Mouse (Mus musculus) ES-E14 (cell line): Measurements from ENCODE around the gene Hist1h3b. TPM values are rescaled to one million over a fixed set of nuclear protein-coding genes. Genes with fewer than 3 reads are reported as not detected.

Experiments used
- DNase-seq: peaks from one replicate; pipeline ENCODE4 v3.0.0-alpha.2; 2013; ENCODE audit warnings: low read depth, low spot score
- H3K27ac ChIP-seq: 2 replicates; pipeline ENCODE4 v1.5.1; 2012; ENCODE audit warnings: low read depth, mild to moderate bottlenecking, low read length, moderate library complexity, mixed read lengths; ENCODE audit not compliant: poor library complexity, insufficient read depth, severe bottlenecking
- H3K36me3 ChIP-seq: 2 replicates; pipeline ENCODE4 v1.6.1; 2012; ENCODE audit warnings: mild to moderate bottlenecking, low read length, moderate library complexity, mixed read lengths; ENCODE audit not compliant: control insufficient read depth, poor library complexity, insufficient read depth, severe bottlenecking
- H3K4me1 ChIP-seq, 2 experiments: fragments of 150-350 bp in 1 of 2; sonication (generic) in 1 of 2; 2 replicates each; pipeline ENCODE4 v1.6.1; 2012; ENCODE audit warnings: low read length in 2 of 2, mild to moderate bottlenecking in 1 of 2, mixed read lengths in 1 of 2; ENCODE audit not compliant: control insufficient read depth in 2 of 2, insufficient read depth in 2 of 2, poor library complexity in 1 of 2
- H3K4me3 ChIP-seq, 2 experiments: fragments of 150-350 bp in 1 of 2; sonication (generic) in 1 of 2; 2 replicates each; pipeline ENCODE4 v1.5.1; 2012; ENCODE audit warnings: low read length in 2 of 2, low read depth in 1 of 2, mild to moderate bottlenecking in 1 of 2, mixed read lengths in 1 of 2; ENCODE audit not compliant: insufficient read depth in 1 of 2, poor library complexity in 1 of 2, severe bottlenecking in 1 of 2
- H3K9ac ChIP-seq: 2 replicates; pipeline ENCODE4 v1.6.1; 2012; ENCODE audit warnings: low read depth, mild to moderate bottlenecking, low read length, mixed read lengths; ENCODE audit not compliant: poor library complexity, insufficient read depth, severe bottlenecking
- H3K9me3 ChIP-seq: fragments of 150-350 bp; sonication (generic); 2 replicates; pipeline ENCODE4 v1.6.1; 2012; ENCODE audit warnings: low read depth, mild to moderate bottlenecking, low read length; ENCODE audit not compliant: control insufficient read depth, insufficient read depth
- CHD2 ChIP-seq: IDR thresholded peaks from 2 replicates; pipeline ENCODE4 v1.6.1; 2014; ENCODE audit warnings: mild to moderate bottlenecking, low read depth, low read length, inconsistent platforms
- HCFC1 ChIP-seq: IDR thresholded peaks from 2 replicates; pipeline ENCODE4 v1.6.1; 2012; ENCODE audit warnings: low read length, inconsistent platforms, borderline replicate concordance; ENCODE audit not compliant: insufficient read depth
- MAFK ChIP-seq: IDR thresholded peaks from 2 replicates; pipeline ENCODE4 v1.6.1; 2014; ENCODE audit warnings: mild to moderate bottlenecking, low read depth, low read length, inconsistent platforms; ENCODE audit not compliant: insufficient read depth
- ZC3H11A ChIP-seq: IDR thresholded peaks from 2 replicates; pipeline ENCODE4 v1.6.1; 2012; ENCODE audit warnings: low read depth, mild to moderate bottlenecking, inconsistent platforms, low read length, borderline replicate concordance
- ZNF384 ChIP-seq: IDR thresholded peaks from 2 replicates; pipeline ENCODE4 v1.6.1; 2012; ENCODE audit warnings: low read depth, low read length, inconsistent platforms
- in situ Hi-C, 2 experiments: fragments of 600-800 bp; cut with MboI; formaldehyde crosslinking; loops; one replicate each; pipeline ENCODE4 v1.15.1; 2025; ENCODE audit warnings: low sequenced_read_pairs in 2 of 2, inconsistent platforms in 1 of 2; ENCODE audit not compliant: unreplicated experiment in 2 of 2
- total RNA-seq: library from RNA; depleted of rRNA; stranded (reverse); fragments of 300-350 nt; gene quantifications from 2 replicates; pipeline ENCODE4 v1.2.3, GENCODE M21; 2012

The Hist1h3b gene
- total RNA-seq, 1 experiment = 954 TPM

DNA sequence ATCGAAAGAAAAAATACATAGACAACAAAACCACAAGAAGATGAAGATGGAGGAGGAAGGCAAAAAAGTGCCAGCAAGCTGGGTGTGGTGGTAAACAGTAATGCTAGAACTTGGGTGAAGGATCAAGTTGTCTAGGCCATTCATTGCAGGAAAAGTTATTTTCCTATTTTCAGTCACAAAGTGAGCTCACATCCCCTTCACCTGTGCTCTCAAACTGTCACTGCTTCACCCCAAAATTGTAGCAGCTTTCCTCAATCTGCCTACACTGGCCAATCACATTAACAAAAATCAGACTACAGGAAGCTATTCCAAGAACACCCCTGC lies 7.8 kb downstream of the Hist1h3b start:
- Histone ChIP-seq H3K4me1 (peaks cover 0 to 4% of the 10 kb centered on the region in 2 experiments; a peak in 2 of 4 replicates), H3K9me3 (no peaks in the 10 kb centered on the region), H3K27ac (peak overlapping the region; percentile 77; the same call in 1 of the 2 replicates), H3K9ac (peak overlapping the region; percentile 76), H3K36me3 (no peaks in the 10 kb centered on the region), H3K4me3 (peak overlapping the region; percentile 44 to 59; a peak in 3 of 4 replicates)
- in situ Hi-C loops = loop anchor here in 1 of 2 experiments (25.0 kb wide), 1 partner anchor 1723 kb away; the partner anchor contains the start of genes Hist1h2ag, Hist1h2ah, Hist1h2bj and Hist1h2bk
- DNase-seq = no peak
- no peak for TF ChIP-seq HCFC1
- TF ChIP-seq ZNF384 = no peak
- no peak for TF ChIP-seq CHD2
- TF ChIP-seq MAFK = no peak
- no peak for TF ChIP-seq ZC3H11A

DNA sequence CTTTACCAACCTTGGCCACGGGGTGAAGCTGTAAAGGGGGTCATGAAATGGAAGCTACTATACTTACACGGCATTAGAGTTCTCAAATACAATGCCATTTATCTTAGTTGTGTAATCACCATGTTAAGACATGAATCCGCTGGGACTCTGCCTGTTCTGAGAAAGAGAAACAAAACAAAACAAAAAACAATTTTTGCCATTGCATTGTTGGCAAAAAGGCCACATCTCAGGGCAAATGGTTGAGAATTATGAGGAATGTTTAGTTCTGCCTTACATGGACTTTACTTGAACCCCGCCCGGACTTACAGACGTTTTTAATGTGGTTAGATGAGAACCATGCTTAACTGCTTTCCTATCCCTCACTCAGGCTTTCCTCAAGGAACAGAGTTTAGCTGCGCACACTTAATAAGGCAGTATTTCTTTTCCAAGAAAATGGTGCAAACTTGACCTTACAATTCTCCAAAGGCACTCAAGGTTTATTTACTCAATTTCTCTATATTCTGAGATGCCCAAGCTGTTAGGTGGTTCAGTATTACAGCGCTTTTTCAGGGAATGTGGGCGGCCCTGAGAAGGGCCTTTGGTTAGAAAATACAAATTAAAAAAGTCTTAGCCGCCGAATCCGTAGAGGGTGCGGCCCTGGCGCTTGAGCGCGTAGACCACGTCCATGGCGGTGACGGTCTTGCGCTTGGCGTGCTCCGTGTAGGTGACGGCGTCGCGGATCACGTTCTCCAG lies 8.3 kb downstream of the Hist1h3b start:
- Histone ChIP-seq H3K4me3 (peak overlapping the region; percentile 44 to 59), H3K9me3 (no peaks in the 10 kb centered on the region), H3K36me3 (no peaks in the 10 kb centered on the region), H3K9ac (peak overlapping the region; percentile 76), H3K27ac (peak overlapping the region; percentile 77), H3K4me1 (peaks cover 0 to 4% of the 10 kb centered on the region in 2 experiments; a peak in 2 of 4 replicates)
- no peak for DNase-seq
- in situ Hi-C loops = loop anchor here in 1 of 2 experiments (25.0 kb wide), 1 partner anchor 1723 kb away; the partner anchor contains the start of genes Hist1h2ag, Hist1h2ah, Hist1h2bj and Hist1h2bk
- no peak; the same call in 1 of the 2 replicates for TF ChIP-seq CHD2
- TF ChIP-seq HCFC1 = no peak
- no peak for TF ChIP-seq ZC3H11A
- no peak for TF ChIP-seq MAFK
- no peak for TF ChIP-seq ZNF384

DNA sequence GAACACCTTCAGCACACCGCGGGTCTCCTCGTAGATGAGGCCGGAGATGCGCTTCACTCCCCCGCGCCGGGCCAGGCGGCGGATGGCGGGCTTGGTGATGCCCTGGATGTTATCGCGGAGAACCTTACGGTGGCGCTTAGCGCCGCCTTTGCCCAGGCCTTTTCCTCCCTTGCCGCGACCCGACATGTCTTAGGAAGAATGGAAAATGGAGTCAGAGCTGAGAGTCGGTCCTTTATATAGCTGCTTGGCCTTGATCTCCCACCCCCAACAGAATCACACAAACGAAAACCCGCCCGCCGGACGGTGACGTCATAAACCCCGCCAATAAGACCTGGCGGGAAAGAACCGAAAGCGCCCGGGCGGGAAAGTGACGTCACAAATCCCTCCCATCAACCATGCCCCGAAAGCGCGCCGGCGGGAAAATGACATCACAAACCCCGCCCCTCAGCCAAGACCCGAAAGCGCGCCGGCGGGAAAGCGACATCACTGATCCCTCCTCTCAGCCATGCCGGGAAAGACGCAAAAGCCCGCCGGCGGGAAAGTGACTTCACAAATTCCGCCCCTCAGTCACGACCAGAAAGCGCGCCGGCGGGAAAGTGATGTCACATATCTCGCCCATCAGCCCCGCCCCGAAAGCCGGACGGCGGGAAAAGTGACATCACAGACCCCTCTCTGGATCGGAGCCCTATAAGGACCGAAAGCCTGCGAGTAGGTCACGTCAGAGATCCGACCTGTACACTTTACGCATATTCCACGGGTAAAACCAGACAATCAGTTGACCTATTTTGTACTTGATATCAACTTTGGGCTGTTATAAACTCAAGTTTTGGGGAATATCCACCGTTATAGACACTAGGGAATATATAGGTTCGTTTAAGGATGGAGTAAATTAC lies 9.2 kb downstream of the Hist1h3b start, which contains the start of gene Hist1h4a:
TSS of gene Hist1h4a (minus strand) at position 259 of the 893 bp plus-strand sequence.
- H3K9me3 ChIP-seq = no peaks in the 10 kb centered on the region
- peak; percentile 98 for DNase-seq
- H3K36me3 ChIP-seq = no peaks in the 10 kb centered on the region
- peak within 1 kb of the TSS; percentile 98 for H3K9ac ChIP-seq
- H3K4me1 ChIP-seq = peaks cover 0 to 2% of the 10 kb centered on the region in 2 experiments; a peak in 2 of 4 replicates
- in situ Hi-C loops = loop anchor here in 1 of 2 experiments (25.0 kb wide), 1 partner anchor 1724 kb away; the partner anchor contains the start of genes Hist1h2ag, Hist1h2ah, Hist1h2bj and Hist1h2bk
- peak within 1 kb of the TSS; percentile 55 to 72 for H3K4me3 ChIP-seq
- TF ChIP-seq CHD2 (peak; percentile 59; the same call in 1 of the 2 replicates), HCFC1 (no peak), ZC3H11A (no peak), MAFK (no peak), ZNF384 (no peak)
- peak within 1 kb of the TSS; percentile 99 for H3K27ac ChIP-seq
